Mouse (Mus musculus) cerebellum, adult 2 months (tissue): Measurements from ENCODE around the gene Stx2.

Experiments used
- CTCF ChIP-seq: fragments of 200-500 bp; IDR thresholded peaks from 2 replicates; pipeline ENCODE4 v1.5.1; 2011; ENCODE audit warnings: low read depth, mild to moderate bottlenecking, control low read depth, low read length, moderate library complexity, borderline replicate concordance; ENCODE audit not compliant: insufficient read depth
- POLR2A ChIP-seq: fragments of 200-500 bp; IDR thresholded peaks from 2 replicates; pipeline ENCODE4 v1.6.1; 2011; ENCODE audit warnings: low read length, control low read depth, borderline replicate concordance; ENCODE audit not compliant: insufficient read depth

DNA sequence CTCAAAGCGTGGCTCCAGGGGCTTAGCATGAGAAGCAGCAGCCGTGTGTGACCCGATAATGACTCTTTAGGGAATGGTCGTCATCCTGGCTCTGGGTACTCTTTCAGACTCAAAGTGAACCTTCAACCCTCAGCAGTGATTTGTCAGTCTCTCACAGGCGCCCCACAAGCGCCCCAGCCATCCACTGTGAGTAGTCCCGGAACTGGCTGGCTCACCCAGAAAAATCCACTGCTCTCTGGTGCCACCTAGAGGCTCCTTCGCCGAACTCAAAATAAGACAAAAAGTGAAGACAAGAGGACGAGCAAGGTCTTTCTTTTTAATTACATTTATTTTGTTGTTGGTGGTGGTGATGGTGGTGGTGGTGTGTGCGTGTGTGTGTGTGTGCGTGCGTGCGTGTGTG lies 37.1 kb downstream of the Stx2 start:
- peak; percentile 59; the same call in 1 of the 2 replicates for TF ChIP-seq CTCF
- TF ChIP-seq POLR2A = no peak
